Mouse (Mus musculus): ENCODE measurements at regions not wholly inside any gene's neighbourhood (a gene's known extent, or its start where the extent isn't known, plus 50 kb on each side); places are given as distances from the start of the nearest gene placed in this dataset.

GRCm38 (mm10) chr10:56587205-56587604 is 210.1 kb downstream of the Gja1 start:
- DNase-seq (ENCODE audit: low spot score), result no peak

GRCm38 (mm10) chr10:56597382-56597781 is 220.3 kb downstream of the Gja1 start:
- DNase-seq (ENCODE audit: low spot score), result no peak

- peak; percentile 31 for DNase-seq (ENCODE audit: low spot score)
Observed at GRCm38 (mm10) chr10:56598191-56598590, 221.1 kb downstream of the Gja1 start.

GRCm38 (mm10) chr10:56599923-56600322 is 222.8 kb downstream of the Gja1 start:
- DNase-seq (ENCODE audit: low spot score), result peak; percentile 30

- no peak for DNase-seq (ENCODE audit: low spot score)
Observed at GRCm38 (mm10) chr10:56611564-56612288, 234.6 kb downstream of the Gja1 start.

GRCm38 (mm10) chr10:56642656-56643055 is 265.5 kb downstream of the Gja1 start:
- no peak for DNase-seq (ENCODE audit: low spot score)

- no peak for DNase-seq (ENCODE audit: low spot score)
Observed at GRCm38 (mm10) chr10:56643376-56644135, 266.4 kb downstream of the Gja1 start.

GRCm38 (mm10) chr10:56660501-56660900 is 283.4 kb downstream of the Gja1 start:
- DNase-seq (ENCODE audit: low spot score), result no peak

- DNase-seq (ENCODE audit: low spot score), result peak; percentile 20
Observed at GRCm38 (mm10) chr10:56673919-56674318, 296.8 kb downstream of the Gja1 start.

GRCm38 (mm10) chr10:56682901-56683300 is 305.8 kb downstream of the Gja1 start:
- no peak for DNase-seq (ENCODE audit: low spot score)

- no peak for DNase-seq (ENCODE audit: low spot score)
Observed at GRCm38 (mm10) chr10:56685655-56686250, 308.6 kb downstream of the Gja1 start.

GRCm38 (mm10) chr10:56691467-56691866 is 314.3 kb downstream of the Gja1 start:
- DNase-seq (ENCODE audit: low spot score), result no peak

- DNase-seq (ENCODE audit: low spot score), result no peak
Observed at GRCm38 (mm10) chr10:56695100-56695499, 318.0 kb downstream of the Gja1 start.

- no peak for DNase-seq (ENCODE audit: low spot score)
Observed at GRCm38 (mm10) chr10:56700126-56700525, 323.0 kb downstream of the Gja1 start.

GRCm38 (mm10) chr10:56708411-56708810 is 331.3 kb downstream of the Gja1 start:
- no peak for DNase-seq (ENCODE audit: low spot score)

- DNase-seq (ENCODE audit: low spot score), result no peak
Observed at GRCm38 (mm10) chr10:56708886-56709285, 331.8 kb downstream of the Gja1 start.

- DNase-seq (ENCODE audit: low spot score), result no peak
Observed at GRCm38 (mm10) chr10:56712611-56713105, 335.5 kb downstream of the Gja1 start.

GRCm38 (mm10) chr10:56737073-56737472 is 359.9 kb downstream of the Gja1 start:
- no peak for DNase-seq (ENCODE audit: low spot score)

- peak; percentile 27 for DNase-seq (ENCODE audit: low spot score)
Observed at GRCm38 (mm10) chr10:56739621-56740020, 362.5 kb downstream of the Gja1 start.

- peak; percentile 0 for DNase-seq (ENCODE audit: low spot score)
Observed at GRCm38 (mm10) chr10:56752134-56752533, 375.0 kb downstream of the Gja1 start.

GRCm38 (mm10) chr10:56753576-56753975 is 376.4 kb downstream of the Gja1 start:
- DNase-seq (ENCODE audit: low spot score), result no peak

GRCm38 (mm10) chr10:56754546-56755175 is 377.5 kb downstream of the Gja1 start:
- peak; percentile 13 for DNase-seq (ENCODE audit: low spot score)
